Mouse (Mus musculus): ENCODE data around the gene Tmod2.

DNA sequence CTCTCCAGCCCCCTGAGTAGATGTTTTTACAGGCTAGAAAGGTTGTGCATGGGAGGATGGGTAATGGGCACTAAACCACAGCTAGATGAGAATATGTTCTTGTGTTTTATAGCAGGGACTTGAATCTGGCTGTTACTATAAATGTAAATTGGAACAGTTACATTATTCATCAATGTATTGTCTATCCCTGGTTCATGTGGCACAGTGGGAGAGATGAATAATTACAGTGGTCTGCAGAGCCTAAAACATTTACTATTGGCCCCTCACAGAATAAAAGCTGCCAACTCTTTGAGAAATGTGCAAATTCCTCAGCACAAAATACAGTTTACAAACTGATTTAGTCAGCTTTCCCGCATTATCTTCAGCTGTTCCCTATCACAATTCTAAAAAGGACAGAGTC is 74.7 kb downstream of the Tmod2 start:
- TF ChIP-seq ZNF384 (IDR thresholded peaks at IDR 0.05; ENCODE audit: low read depth, low read length), result no peak
- no peak for TF ChIP-seq ZC3H11A (IDR thresholded peaks at IDR 0.05; ENCODE audit: borderline replicate concordance, low read depth, low read length)
- TF ChIP-seq MAFK (IDR thresholded peaks at IDR 0.05; ENCODE audit: insufficient read depth, low read depth, low read length), result no peak
- TF ChIP-seq HCFC1 (IDR thresholded peaks at IDR 0.05; ENCODE audit: borderline replicate concordance, insufficient read depth, low read length), result no peak
- no peak for TF ChIP-seq CHD2 (IDR thresholded peaks at IDR 0.05; ENCODE audit: low read depth, low read length)

Data from ES-E14 (cell line).